Mouse (Mus musculus): ENCODE data around the gene Ly6g6c. TPM values are rescaled to one million over a fixed set of nuclear protein-coding genes. Genes with fewer than 3 reads are reported as not detected.
A peak's percentile ranks its signal among the peaks of the same experiment; 100 is the strongest.

Gene Ly6g6c
- total RNA-seq, 1 experiment from 2014 or later: not detected

GRCm38 (mm10) chr17:35115046-35116019, 50.1 kb downstream of the Ly6g6c start, which contains the start of gene Ly6g5b:
Gene Ly6g5b (minus strand): TSS chr17:35115428.
- DNase-seq: peak; percentile 63

Other genes with a start within 250 kb of the Ly6g6c start
- gene Stk19, start 228.4 kb upstream of the Ly6g6c start, total RNA-seq (2021): 38.0 and 38.6 TPM in 2 replicates
- 65.0 and 65.5 TPM in 2 replicates for gene Dxo, start 228.4 kb upstream of the Ly6g6c start, total RNA-seq (2021)
- 55.0 and 60.0 TPM in 2 replicates for gene Skiv2l, start 215.2 kb upstream of the Ly6g6c start, total RNA-seq (2021)
- 54.4 and 58.4 TPM in 2 replicates for gene Nelfe, start 215.0 kb upstream of the Ly6g6c start, total RNA-seq (2021)
- 36.2 and 180 TPM in 2 replicates for gene Cfb, start 202.9 kb upstream of the Ly6g6c start, total RNA-seq (2021)
- gene Zbtb12, start 185.9 kb upstream of the Ly6g6c start, total RNA-seq (2021): 13.8 and 15.2 TPM in 2 replicates
- gene Gm20547, start 183.3 kb upstream of the Ly6g6c start, total RNA-seq (2021): not detected in 2 replicates
- 43.2 and 54.5 TPM in 2 replicates for gene C2, start 167.1 kb upstream of the Ly6g6c start, total RNA-seq (2021)
- gene Ehmt2, start 166.9 kb upstream of the Ly6g6c start, total RNA-seq (2021): 112 and 134 TPM in 2 replicates
- gene Slc44a4, start 150.9 kb upstream of the Ly6g6c start, total RNA-seq (2021): 1.5 and 1.7 TPM in 2 replicates
- gene Neu1, start 134.1 kb upstream of the Ly6g6c start, total RNA-seq (2021): 19.3 and 25.2 TPM in 2 replicates
- 29.6 and 90.6 TPM in 2 replicates for gene Hspa1b, start 106.2 kb upstream of the Ly6g6c start, total RNA-seq (2021)
- gene Gm20481, start 95.5 kb upstream of the Ly6g6c start, total RNA-seq (2021): not detected in 2 replicates
- 12.7 and 38.7 TPM in 2 replicates for gene Hspa1a, start 93.2 kb upstream of the Ly6g6c start, total RNA-seq (2021)
- gene Hspa1l, start 92.7 kb upstream of the Ly6g6c start, total RNA-seq (2021): 0.34 and 0.37 TPM in 2 replicates
- gene Lsm2, start 83.5 kb upstream of the Ly6g6c start, total RNA-seq (2021): 39.4 and 44.2 TPM in 2 replicates
- 55.3 and 71.7 TPM in 2 replicates for gene Vars, start 64.4 kb upstream of the Ly6g6c start, total RNA-seq (2021)
- gene Vwa7, start 48.8 kb upstream of the Ly6g6c start, total RNA-seq (2021): 0.85 and 1.2 TPM in 2 replicates
- gene Sapcd1, start 37.4 kb upstream of the Ly6g6c start, total RNA-seq (2021): 1.3 and 1.7 TPM in 2 replicates
- 1.8 and 3.6 TPM in 2 replicates for gene Msh5, start 18.6 kb upstream of the Ly6g6c start, total RNA-seq (2021)
- 83.0 and 109 TPM in 2 replicates for gene Clic1, start 15.4 kb upstream of the Ly6g6c start, total RNA-seq (2021)
- 24.2 and 30.6 TPM in 2 replicates for gene Ddah2, start 6.4 kb upstream of the Ly6g6c start, total RNA-seq (2021)
- gene Mpig6b, start 796 bp downstream of the Ly6g6c start, total RNA-seq (2021): 0.26 and 0.71 TPM in 2 replicates
- not detected in 2 replicates for gene Ly6g6e, start 11.5 kb downstream of the Ly6g6c start, total RNA-seq (2021)
- 1.1 and 1.7 TPM in 2 replicates for gene Ly6g6d, start 12.7 kb downstream of the Ly6g6c start, total RNA-seq (2021)
- not detected in 2 replicates for gene Ly6g6f, start 20.2 kb downstream of the Ly6g6c start, total RNA-seq (2021)
- gene Abhd16a, start 23.9 kb downstream of the Ly6g6c start, total RNA-seq (2021): 69.7 and 76.3 TPM in 2 replicates
- not detected in 2 replicates for gene Ly6g5c, start 42.9 kb downstream of the Ly6g6c start, total RNA-seq (2021)
- 0.33 and 1.1 TPM in 2 replicates for gene Ly6g5b, start 50.0 kb downstream of the Ly6g6c start, total RNA-seq (2021)
- 11.3 and 12.3 TPM in 2 replicates for gene Gpank1, start 56.1 kb downstream of the Ly6g6c start, total RNA-seq (2021)
- 210 and 214 TPM in 2 replicates for gene Csnk2b, start 56.7 kb downstream of the Ly6g6c start, total RNA-seq (2021)
- gene D17H6S53E, start 61.0 kb downstream of the Ly6g6c start, total RNA-seq (2021): 23.6 and 24.8 TPM in 2 replicates
- 3.3 and 35.6 TPM in 2 replicates for gene Apom, start 66.7 kb downstream of the Ly6g6c start, total RNA-seq (2021)
- gene Bag6, start 69.8 kb downstream of the Ly6g6c start, total RNA-seq (2021): 357 and 375 TPM in 2 replicates
- 246 and 247 TPM in 2 replicates for gene Prrc2a, start 99.5 kb downstream of the Ly6g6c start, total RNA-seq (2021)
- 3.3 and 5.6 TPM in 2 replicates for gene Aif1, start 110.7 kb downstream of the Ly6g6c start, total RNA-seq (2021)
- gene Lst1, start 123.1 kb downstream of the Ly6g6c start, total RNA-seq (2021): 5.6 and 11.9 TPM in 2 replicates
- gene Ltb, start 129.1 kb downstream of the Ly6g6c start, total RNA-seq (2021): 4.3 and 35.6 TPM in 2 replicates
- gene Tnf, start 136.6 kb downstream of the Ly6g6c start, total RNA-seq (2021): 0.33 and 1.4 TPM in 2 replicates
- 0.33 and 2.7 TPM in 2 replicates for gene Lta, start 140.0 kb downstream of the Ly6g6c start, total RNA-seq (2021)
- 0.67 TPM in 1 of 2 replicates, not detected in the other for gene Gm16181, start 155.4 kb downstream of the Ly6g6c start, total RNA-seq (2021)
- gene Atp6v1g2, start 168.3 kb downstream of the Ly6g6c start, total RNA-seq (2021): 7.0 and 8.2 TPM in 2 replicates
- 15.3 and 17.7 TPM in 2 replicates for gene Nfkbil1, start 170.4 kb downstream of the Ly6g6c start, total RNA-seq (2021)
- 200 and 232 TPM in 2 replicates for gene Ddx39b, start 176.4 kb downstream of the Ly6g6c start, total RNA-seq (2021)
- 93.3 and 154 TPM in 2 replicates for gene H2-D1, start 197.3 kb downstream of the Ly6g6c start, total RNA-seq (2021)